Mouse (Mus musculus): Measurements from ENCODE around the gene Mup16. TPM values are rescaled to one million over a fixed set of nuclear protein-coding genes. Genes with fewer than 3 reads are reported as not detected.

Gene Mup16
- total RNA-seq (2023) = not detected

GRCm38 (mm10) chr4:61519431-61519830 is at the start of gene Mup16:
TSS of gene Mup16 (minus strand) at chr4:61519531.

Other genes starting within 250 kb of the Mup16 start
- not detected for gene Mup14, start 215.5 kb downstream of the Mup16 start, total RNA-seq (2023)
- not detected for gene Mup15, start 79.8 kb downstream of the Mup16 start, total RNA-seq (2023)
- gene Mup17, start 76.3 kb upstream of the Mup16 start, total RNA-seq (2023) = not detected
- not detected for gene Mup18, start 154.6 kb upstream of the Mup16 start, total RNA-seq (2023)

Measured in neutrophil, adult 59 days (primary cell).